Mouse (Mus musculus): ENCODE measurements around the gene Zfp84.

The Zfp84 gene

DNA sequence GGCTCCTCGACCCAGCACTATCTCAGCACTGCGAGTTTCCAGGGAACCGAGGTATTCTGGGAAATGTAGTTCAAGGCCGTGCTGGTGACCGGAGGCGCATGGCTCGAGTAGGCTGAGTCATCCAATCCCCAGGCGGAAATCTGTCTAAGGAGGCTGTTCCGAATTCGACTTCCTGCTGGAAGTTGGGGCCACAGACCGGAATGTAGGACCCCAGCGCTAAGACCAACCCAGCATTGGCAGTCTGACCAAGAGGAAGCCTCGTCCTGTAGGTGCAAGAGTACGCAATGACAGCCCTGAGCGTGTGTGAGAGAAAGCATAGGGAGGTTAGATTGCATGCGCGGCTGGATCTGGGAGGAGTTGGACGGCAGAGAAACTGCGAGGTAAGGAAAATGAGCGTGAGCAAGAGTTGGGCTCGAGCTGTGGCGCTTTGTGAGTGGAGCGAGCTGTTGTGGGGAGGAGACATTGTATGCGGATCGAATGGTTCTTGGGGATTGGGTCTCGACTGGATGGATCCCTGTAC, 47.6 kb downstream of the Zfp84 start, which contains the start of gene Zfp790:
Gene Zfp790 (plus strand): TSS at position 205 of the 520 bp plus-strand sequence.
- CTCF ChIA-PET: interaction anchor here (0.6 to 0.7 kb wide), 2 partner anchors 624 to 628 kb away, joined by 6 to 7 read pairs; no protein-coding TSS in a partner anchor

DNA sequence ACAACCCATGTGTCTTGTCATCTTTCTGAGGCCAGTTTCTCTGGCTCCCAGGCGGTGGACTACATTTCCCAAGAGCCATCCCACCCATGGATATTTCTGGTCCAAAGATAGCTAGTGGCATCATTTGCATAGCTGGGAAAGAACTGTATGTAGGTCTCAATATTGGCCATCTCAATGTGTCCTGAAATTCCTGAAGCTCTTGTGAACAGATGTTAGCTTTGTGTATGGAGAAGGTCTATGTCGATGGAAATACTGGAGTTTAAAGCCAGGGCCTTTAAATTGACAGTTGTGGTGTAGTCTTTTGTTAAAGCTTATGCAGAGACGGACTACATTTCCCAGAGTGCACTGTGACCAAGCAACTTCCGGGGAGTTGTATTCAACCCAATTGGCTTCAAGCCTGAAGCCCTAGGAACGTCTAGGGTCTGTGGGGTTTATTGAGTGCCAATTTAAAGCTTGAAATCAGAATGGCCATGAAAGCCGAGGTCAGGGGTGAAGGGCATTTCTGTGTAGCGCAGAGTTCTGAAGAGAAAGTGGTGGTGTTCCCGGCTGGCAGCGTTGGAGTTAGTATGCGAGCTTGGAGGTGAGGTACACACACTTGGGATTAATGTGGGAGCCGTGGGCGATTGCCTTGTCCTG, 50.4 kb downstream of the Zfp84 start:
- CTCF ChIA-PET: interaction anchor here (0.5 kb wide), 1 partner anchor 90 kb away, joined by 10 read pairs; no protein-coding TSS in a partner anchor

DNA sequence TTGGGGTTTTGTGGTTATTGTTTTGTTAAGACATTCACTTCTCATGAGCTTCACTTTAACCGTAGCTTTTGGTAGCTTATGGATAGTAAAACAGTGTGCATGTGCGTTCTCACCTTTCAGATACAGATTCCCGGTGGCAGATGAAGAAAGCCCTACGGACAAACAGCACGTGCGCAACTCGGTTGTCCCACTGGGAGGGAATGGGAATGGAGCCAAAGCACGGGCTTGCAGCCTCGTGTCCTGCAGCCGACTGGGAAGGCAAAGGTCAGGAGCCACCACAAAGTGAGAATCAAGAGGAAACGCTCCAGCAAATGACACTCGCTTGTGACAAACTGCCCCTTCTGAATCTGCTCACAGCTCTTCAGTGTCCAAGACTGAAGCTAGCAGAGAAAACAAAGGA, 59.6 kb downstream of the Zfp84 start:
- CTCF ChIA-PET: no interaction called here
